Mouse (Mus musculus): ENCODE results near the gene Mrpl47. TPM values are rescaled to one million over a fixed set of nuclear protein-coding genes. Genes with fewer than 3 reads are reported as not detected.

Mrpl47 gene
- polyA plus RNA-seq, 1 experiment from 2014 or later = 33.3 TPM

DNA sequence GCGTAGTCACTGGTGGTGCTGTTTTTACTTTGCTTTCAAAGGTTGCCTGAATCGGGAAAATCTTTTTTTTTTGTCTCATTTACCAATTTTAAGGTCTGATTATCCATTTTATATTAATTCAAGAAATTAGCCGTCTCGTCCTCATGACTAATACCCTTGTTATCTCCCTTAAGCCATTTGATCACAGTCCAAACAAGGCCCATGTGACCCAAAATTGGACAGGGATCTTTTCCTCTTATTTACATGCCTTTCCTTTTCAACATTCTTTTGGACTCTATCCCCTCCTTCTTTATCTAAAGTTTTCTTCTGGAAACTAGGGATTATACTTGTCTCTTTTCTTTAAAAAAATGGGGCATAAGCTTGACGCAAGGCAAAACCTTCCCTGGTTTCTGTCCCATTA, 45.6 kb downstream of the Mrpl47 start:
- no peak overlapping the region for H3K4me3 ChIP-seq (ENCODE audit: low read length)
- WGBS = 74% methylated on average over 5 of the region's 5 CpGs
- no peaks in the 10 kb centered on the region for H3K27me3 ChIP-seq (ENCODE audit: insufficient read depth, low read length)
- H3K36me3 ChIP-seq (ENCODE audit: insufficient read depth, low read length) = no peaks in the 10 kb centered on the region
- no peak overlapping the region for H3K27ac ChIP-seq (ENCODE audit: low read length)
- no peak overlapping the region for H3K4me2 ChIP-seq (replicated peaks; ENCODE audit: low read depth, low read length)
- H3K4me1 ChIP-seq (ENCODE audit: insufficient read depth, low read length) = no peaks in the 10 kb centered on the region
- H3K9ac ChIP-seq (replicated peaks; ENCODE audit: low read length) = no peak overlapping the region
- no peak for ATAC-seq (ENCODE audit: low FRiP score, low TSS enrichment)
- no peaks in the 10 kb centered on the region for H3K9me3 ChIP-seq (ENCODE audit: low read length)

DNA sequence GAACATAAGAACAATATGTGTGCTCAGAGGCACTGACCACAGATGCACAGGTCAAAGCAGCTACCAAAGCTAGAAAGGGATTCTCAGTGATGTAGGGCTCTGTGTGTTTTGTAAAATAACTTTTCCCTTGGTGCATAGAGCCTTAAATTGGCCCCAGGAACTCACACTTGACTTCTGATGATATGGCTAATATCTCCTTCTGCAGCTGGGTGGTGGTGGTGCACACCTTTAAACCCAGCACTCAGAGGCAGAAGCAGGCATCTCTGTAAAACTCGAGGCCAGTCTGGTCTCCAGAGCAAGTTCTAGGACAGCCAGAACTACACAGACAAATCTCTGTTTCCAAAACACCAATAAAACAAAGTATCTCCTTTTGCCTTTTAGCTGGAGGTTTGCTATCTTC, 46.5 kb downstream of the Mrpl47 start:
- no peaks in the 10 kb centered on the region for H3K36me3 ChIP-seq (ENCODE audit: insufficient read depth, low read length)
- H3K4me3 ChIP-seq (ENCODE audit: low read length) = no peak overlapping the region
- H3K4me1 ChIP-seq (ENCODE audit: insufficient read depth, low read length) = no peaks in the 10 kb centered on the region
- no peak overlapping the region for H3K27ac ChIP-seq (ENCODE audit: low read length)
- H3K9ac ChIP-seq (replicated peaks; ENCODE audit: low read length) = no peak overlapping the region
- H3K9me3 ChIP-seq (ENCODE audit: low read length) = no peaks in the 10 kb centered on the region
- no peak for ATAC-seq (ENCODE audit: low FRiP score, low TSS enrichment)
- 68% methylated on average over 1 of the region's 1 CpGs for WGBS
- no peak overlapping the region for H3K4me2 ChIP-seq (replicated peaks; ENCODE audit: low read depth, low read length)
- H3K27me3 ChIP-seq (ENCODE audit: insufficient read depth, low read length) = no peaks in the 10 kb centered on the region

DNA sequence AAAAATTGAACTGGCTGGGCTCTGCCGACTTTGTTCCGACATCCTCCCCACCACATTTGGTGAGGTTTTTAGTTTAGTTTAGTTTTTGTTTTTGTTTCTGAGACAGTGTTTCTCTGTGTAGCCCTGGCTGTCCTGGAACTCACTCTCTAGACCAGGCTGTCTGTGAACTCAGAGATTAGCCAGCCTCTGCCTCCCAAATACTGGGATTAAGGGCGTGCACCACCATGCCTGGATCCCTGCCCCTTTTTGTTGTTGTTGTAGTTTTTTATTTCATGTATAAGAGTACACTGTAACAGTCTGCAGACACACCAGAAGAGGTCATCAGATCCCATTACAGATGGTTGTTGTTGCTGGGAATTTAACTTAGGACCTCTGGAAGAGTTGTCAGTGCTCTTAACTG, 47.4 kb downstream of the Mrpl47 start:
- no peak for ATAC-seq (ENCODE audit: low FRiP score, low TSS enrichment)
- Histone ChIP-seq H3K9me3 (ENCODE audit: low read length) (no peaks in the 10 kb centered on the region), H3K9ac (replicated peaks; ENCODE audit: low read length) (no peak overlapping the region), H3K4me3 (ENCODE audit: low read length) (no peak overlapping the region), H3K36me3 (ENCODE audit: insufficient read depth, low read length) (no peaks in the 10 kb centered on the region), H3K4me1 (ENCODE audit: insufficient read depth, low read length) (no peaks in the 10 kb centered on the region), H3K27me3 (ENCODE audit: insufficient read depth, low read length) (no peaks in the 10 kb centered on the region), H3K4me2 (replicated peaks; ENCODE audit: low read depth, low read length) (no peak overlapping the region), H3K27ac (ENCODE audit: low read length) (no peak overlapping the region)
- 90% methylated on average over 3 of the region's 3 CpGs for WGBS

DNA sequence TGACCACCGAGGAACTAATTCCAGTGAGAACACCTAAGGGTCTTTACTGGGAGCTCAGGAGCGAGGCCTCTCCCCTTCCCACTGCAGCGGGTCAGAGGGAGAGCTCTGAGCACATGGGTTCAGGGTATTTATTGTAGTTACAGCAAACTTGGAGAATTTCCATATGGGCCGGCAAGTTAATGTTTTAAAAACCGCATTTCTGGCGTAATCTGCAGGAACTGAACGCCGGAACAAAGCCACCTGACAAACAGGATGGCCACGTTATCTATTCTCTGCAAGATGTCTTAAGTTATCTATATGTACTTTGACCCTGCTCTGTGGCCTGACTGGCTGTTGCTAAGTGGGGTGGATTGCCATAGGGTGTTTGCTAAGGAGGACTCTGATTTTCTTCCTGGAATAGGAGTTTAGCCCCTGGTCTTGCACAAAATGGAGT, 47.8 kb downstream of the Mrpl47 start:
- Histone ChIP-seq H3K9me3 (ENCODE audit: low read length) (no peaks in the 10 kb centered on the region), H3K36me3 (ENCODE audit: insufficient read depth, low read length) (no peaks in the 10 kb centered on the region), H3K9ac (replicated peaks; ENCODE audit: low read length) (no peak overlapping the region), H3K27ac (ENCODE audit: low read length) (no peak overlapping the region), H3K4me1 (ENCODE audit: insufficient read depth, low read length) (no peaks in the 10 kb centered on the region), H3K4me2 (replicated peaks; ENCODE audit: low read depth, low read length) (no peak overlapping the region), H3K27me3 (ENCODE audit: insufficient read depth, low read length) (no peaks in the 10 kb centered on the region), H3K4me3 (ENCODE audit: low read length) (no peak overlapping the region)
- WGBS = 78% methylated on average over 9 of the region's 9 CpGs
- ATAC-seq (ENCODE audit: low FRiP score, low TSS enrichment) = no peak

DNA sequence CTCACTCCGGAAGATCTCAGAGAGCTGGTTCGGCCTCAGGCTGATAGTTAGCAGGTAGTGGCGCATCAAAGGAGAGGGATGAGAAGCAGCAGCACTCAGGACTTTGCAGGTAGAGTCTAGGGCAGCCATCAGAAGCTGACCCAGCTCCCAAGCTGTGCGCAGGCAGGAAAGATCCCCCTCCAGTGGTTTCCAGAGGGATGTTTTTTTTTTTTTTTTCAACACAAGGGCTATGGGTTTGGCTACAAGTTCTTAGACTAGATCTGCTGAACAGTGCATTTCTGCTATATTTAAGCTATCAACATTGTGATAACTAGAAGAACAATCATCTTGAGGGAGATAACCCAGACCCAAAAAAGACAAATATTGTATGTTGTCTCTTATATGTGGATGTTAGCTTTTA, 50.2 kb downstream of the Mrpl47 start:
- Histone ChIP-seq H3K9me3 (ENCODE audit: low read length) (no peaks in the 10 kb centered on the region), H3K4me2 (replicated peaks; ENCODE audit: low read depth, low read length) (no peak overlapping the region), H3K4me1 (ENCODE audit: insufficient read depth, low read length) (no peaks in the 10 kb centered on the region), H3K36me3 (ENCODE audit: insufficient read depth, low read length) (no peaks in the 10 kb centered on the region), H3K9ac (replicated peaks; ENCODE audit: low read length) (no peak overlapping the region), H3K27ac (ENCODE audit: low read length) (no peak overlapping the region), H3K27me3 (ENCODE audit: insufficient read depth, low read length) (no peaks in the 10 kb centered on the region), H3K4me3 (ENCODE audit: low read length) (no peak overlapping the region)
- 21% methylated on average over 4 of the region's 4 CpGs for WGBS
- no peak for ATAC-seq (ENCODE audit: low FRiP score, low TSS enrichment)

DNA sequence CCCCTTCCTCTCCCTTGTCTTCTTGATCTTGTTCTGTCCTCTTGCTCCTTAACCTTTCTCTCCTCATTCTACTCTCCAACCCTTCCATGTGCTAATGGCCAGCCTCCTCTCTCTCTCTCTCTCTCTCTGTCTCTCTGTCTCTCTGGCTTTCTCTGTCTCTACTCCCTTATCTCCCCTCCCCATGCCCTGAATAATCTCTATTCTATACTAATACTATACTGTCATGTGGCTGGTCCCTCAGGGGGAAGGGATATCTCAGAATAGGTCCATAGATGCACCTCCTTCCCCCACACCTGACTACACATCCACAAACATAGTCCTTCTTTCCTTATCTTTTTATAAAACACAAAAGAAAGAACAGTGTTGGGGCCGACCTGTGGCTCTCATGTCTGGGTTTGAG, 50.9 kb downstream of the Mrpl47 start:
- Histone ChIP-seq H3K9ac (replicated peaks; ENCODE audit: low read length) (no peak overlapping the region), H3K27ac (ENCODE audit: low read length) (no peak overlapping the region), H3K4me3 (ENCODE audit: low read length) (no peak overlapping the region), H3K4me1 (ENCODE audit: insufficient read depth, low read length) (no peaks in the 10 kb centered on the region), H3K27me3 (ENCODE audit: insufficient read depth, low read length) (no peaks in the 10 kb centered on the region), H3K9me3 (ENCODE audit: low read length) (no peaks in the 10 kb centered on the region), H3K36me3 (ENCODE audit: insufficient read depth, low read length) (no peaks in the 10 kb centered on the region), H3K4me2 (replicated peaks; ENCODE audit: low read depth, low read length) (no peak overlapping the region)
- 56% methylated on average over 1 of the region's 1 CpGs for WGBS
- no peak for ATAC-seq (ENCODE audit: low FRiP score, low TSS enrichment)

DNA sequence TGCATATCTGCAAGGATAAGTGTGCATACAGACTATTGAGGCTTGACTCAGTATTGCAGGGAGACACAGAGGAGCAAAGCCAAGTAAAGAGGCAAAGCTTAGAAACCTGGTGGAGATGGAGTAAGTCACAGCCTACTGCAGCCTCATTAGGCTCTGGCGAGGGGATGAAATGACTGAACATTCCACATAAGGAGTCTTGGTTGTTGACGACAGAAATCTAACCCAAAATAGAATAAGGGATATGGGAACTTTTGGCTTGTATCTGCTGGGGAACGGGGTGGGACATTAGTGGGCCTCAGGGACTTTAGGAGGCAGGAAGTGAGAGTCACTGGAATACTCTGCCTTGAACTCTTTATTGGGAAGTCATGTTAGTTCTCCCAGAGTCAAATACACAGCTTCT, 52.8 kb downstream of the Mrpl47 start:
- Histone ChIP-seq H3K36me3 (ENCODE audit: insufficient read depth, low read length) (no peaks in the 10 kb centered on the region), H3K4me2 (replicated peaks; ENCODE audit: low read depth, low read length) (no peak overlapping the region), H3K9ac (replicated peaks; ENCODE audit: low read length) (no peak overlapping the region), H3K9me3 (ENCODE audit: low read length) (no peaks in the 10 kb centered on the region), H3K27me3 (ENCODE audit: insufficient read depth, low read length) (no peaks in the 10 kb centered on the region), H3K27ac (ENCODE audit: low read length) (no peak overlapping the region), H3K4me3 (ENCODE audit: low read length) (no peak overlapping the region), H3K4me1 (ENCODE audit: insufficient read depth, low read length) (no peaks in the 10 kb centered on the region)
- WGBS = 74% methylated on average over 3 of the region's 3 CpGs
- no peak for ATAC-seq (ENCODE audit: low FRiP score, low TSS enrichment)

DNA sequence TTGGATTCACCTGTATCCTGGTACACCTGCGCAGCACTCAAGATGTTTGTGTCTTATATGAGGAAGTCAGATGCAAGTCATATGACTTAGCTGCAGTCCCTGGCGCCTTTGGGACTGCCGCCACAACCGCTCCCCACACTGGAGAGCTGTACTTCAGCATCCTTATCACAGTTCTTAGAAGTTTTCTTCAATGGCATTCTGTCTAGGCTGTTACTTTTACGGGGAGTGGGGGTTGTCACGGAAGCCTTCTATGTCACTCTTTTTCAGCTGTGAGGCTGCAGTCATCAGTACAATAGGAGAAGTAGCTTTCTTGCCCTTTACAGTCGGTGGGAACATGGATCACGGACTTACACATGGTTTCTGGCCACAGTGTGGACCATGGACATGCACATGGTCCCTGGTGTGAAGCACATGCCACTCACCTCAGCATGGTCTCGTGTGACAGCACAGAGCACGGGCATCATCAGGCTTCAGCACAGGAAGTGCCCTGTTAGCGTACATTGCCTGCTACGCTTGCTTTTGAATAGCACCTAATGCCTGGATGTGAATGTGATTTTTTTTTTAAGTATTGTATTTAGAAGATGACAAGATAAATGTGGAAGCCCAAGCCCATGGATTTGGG, 54.4 kb downstream of the Mrpl47 start:
- no peak for ATAC-seq (ENCODE audit: low FRiP score, low TSS enrichment)
- Histone ChIP-seq H3K9me3 (ENCODE audit: low read length) (no peaks in the 10 kb centered on the region), H3K9ac (replicated peaks; ENCODE audit: low read length) (no peak overlapping the region), H3K4me3 (ENCODE audit: low read length) (no peak overlapping the region), H3K36me3 (ENCODE audit: insufficient read depth, low read length) (no peaks in the 10 kb centered on the region), H3K4me1 (ENCODE audit: insufficient read depth, low read length) (no peaks in the 10 kb centered on the region), H3K4me2 (replicated peaks; ENCODE audit: low read depth, low read length) (no peak overlapping the region), H3K27ac (ENCODE audit: low read length) (no peak overlapping the region), H3K27me3 (ENCODE audit: insufficient read depth, low read length) (no peaks in the 10 kb centered on the region)
- WGBS = 74% methylated on average over 11 of the region's 12 CpGs

DNA sequence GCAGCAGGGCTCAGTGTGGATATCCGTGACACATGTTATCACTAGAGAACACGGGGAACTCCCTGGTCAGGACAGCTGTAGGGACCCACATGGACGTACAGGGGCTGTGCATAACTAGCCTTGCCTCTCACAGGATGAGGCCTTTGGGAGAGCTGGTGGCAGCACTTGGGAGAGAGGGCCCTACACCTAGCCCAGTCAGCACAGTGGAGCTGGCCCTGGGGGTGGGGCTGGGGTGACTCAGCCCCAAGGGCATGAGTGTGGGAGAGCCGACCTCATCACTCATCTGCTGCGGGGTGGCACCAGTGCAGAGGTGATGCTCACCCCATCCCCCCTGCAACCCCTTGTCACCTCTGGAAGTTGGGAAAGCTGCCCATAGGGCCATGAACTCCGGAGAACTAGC, 61.0 kb downstream of the Mrpl47 start:
- Histone ChIP-seq H3K4me1 (ENCODE audit: insufficient read depth, low read length) (no peaks in the 10 kb centered on the region), H3K9ac (replicated peaks; ENCODE audit: low read length) (no peak overlapping the region), H3K27ac (ENCODE audit: low read length) (no peak overlapping the region), H3K27me3 (ENCODE audit: insufficient read depth, low read length) (no peaks in the 10 kb centered on the region), H3K4me3 (ENCODE audit: low read length) (no peak overlapping the region), H3K36me3 (ENCODE audit: insufficient read depth, low read length) (no peaks in the 10 kb centered on the region), H3K9me3 (ENCODE audit: low read length) (no peaks in the 10 kb centered on the region), H3K4me2 (replicated peaks; ENCODE audit: low read depth, low read length) (no peak overlapping the region)
- ATAC-seq (ENCODE audit: low FRiP score, low TSS enrichment) = 0 out of 2 replicates have a peak, but pooled peaks have one; percentile 27
- WGBS = 69% methylated on average over 6 of the region's 6 CpGs
